Mouse (Mus musculus) liver, embryonic 14.5 days (tissue): Measurements from ENCODE around the gene Ccn1.

ENCODE experiments used
- CTCF ChIP-seq: IDR thresholded peaks from 2 replicates; pipeline ENCODE4 v1.5.1; 2016; ENCODE audit warnings: antibody characterized with exemption, low read depth, control low read depth
- EP300 ChIP-seq: IDR thresholded peaks from 2 replicates; pipeline ENCODE4 v1.6.1; 2016; ENCODE audit warnings: antibody characterized with exemption, low read depth

GRCm38 (mm10) chr3:145613234-145613633, 36.5 kb downstream of the Ccn1 start:
- no peak for TF ChIP-seq EP300
- TF ChIP-seq CTCF = no peak
